Mouse (Mus musculus): ENCODE data around the gene Pdp2. TPM values are rescaled to one million over a fixed set of nuclear protein-coding genes. Genes with fewer than 3 reads are reported as not detected.

The Pdp2 gene
- polyA plus RNA-seq (2014; fragmentation: Nextera tagmentation; extraction: Ambion mirVana): 16.7 and 19.0 TPM in 2 replicates

DNA sequence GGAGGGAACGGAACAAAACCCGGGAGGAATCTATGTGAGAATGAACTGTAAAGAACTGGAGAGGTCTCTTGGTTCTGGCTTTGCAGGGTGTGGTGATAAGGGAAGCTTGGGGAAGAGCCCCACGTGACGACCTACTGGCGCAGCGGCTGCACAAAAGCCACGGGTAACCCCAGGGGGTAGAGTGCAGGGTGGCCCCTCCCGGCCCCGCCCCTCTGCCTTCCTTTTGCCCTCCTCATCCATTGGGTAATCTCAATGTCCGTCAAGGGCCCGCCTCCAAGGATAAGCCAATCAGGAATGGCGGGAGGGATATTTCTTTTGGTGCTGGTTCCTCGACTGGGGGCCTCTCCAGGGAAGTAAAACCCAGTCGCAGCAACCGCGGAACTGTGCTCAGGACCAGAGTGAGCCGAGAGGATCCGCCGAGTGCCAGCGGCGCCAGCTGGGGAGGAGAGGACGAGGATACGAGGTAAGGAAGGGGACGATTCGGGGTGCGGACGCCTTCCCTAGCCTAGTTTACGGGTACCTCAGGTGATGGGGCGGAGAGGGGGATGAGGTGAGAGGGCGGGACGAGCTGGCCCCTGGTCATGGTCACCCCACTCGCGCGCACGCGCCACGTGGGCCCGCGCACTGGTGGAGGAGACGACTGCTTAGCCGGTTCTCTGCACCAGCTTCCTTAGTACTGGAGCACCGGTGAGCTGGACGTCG, at the start of gene Pdp2:
TSS of gene Pdp2 (plus strand) at position 319 of the 702 bp plus-strand sequence.
- no peak within 1 kb of the TSS for H3K27ac ChIP-seq (replicated peaks; ENCODE audit: low read depth, low read length)
- peaks cover 12% of the 10 kb centered on the region; the same call in 1 of the 2 replicates for H3K36me3 ChIP-seq (ENCODE audit: control insufficient read depth, insufficient read depth, low read length)
- peak within 1 kb of the TSS; percentile 51 for H3K4me3 ChIP-seq (ENCODE audit: low read depth, low read length)
- H3K9ac ChIP-seq (ENCODE audit: low read length): peak within 1 kb of the TSS; percentile 58
- H3K27me3 ChIP-seq (ENCODE audit: control insufficient read depth, insufficient read depth, low read length): no peaks in the 10 kb centered on the region
- peak; percentile 97 for ATAC-seq (ENCODE audit: insufficient number of reproducible peaks, low FRiP score, low TSS enrichment, low read depth)
- peaks cover 6% of the 10 kb centered on the region; the same call in 1 of the 2 replicates for H3K4me1 ChIP-seq (ENCODE audit: control insufficient read depth, insufficient read depth, low read length)
- H3K9me3 ChIP-seq (ENCODE audit: control insufficient read depth, low read length): no peaks in the 10 kb centered on the region
- under 1% methylated on average over 44 of the region's 44 CpGs for WGBS
- DNase-seq (ENCODE audit: low spot score): peak; percentile 91
- peak within 1 kb of the TSS; percentile 70 for H3K4me2 ChIP-seq (ENCODE audit: low read depth, severe bottlenecking)

DNA sequence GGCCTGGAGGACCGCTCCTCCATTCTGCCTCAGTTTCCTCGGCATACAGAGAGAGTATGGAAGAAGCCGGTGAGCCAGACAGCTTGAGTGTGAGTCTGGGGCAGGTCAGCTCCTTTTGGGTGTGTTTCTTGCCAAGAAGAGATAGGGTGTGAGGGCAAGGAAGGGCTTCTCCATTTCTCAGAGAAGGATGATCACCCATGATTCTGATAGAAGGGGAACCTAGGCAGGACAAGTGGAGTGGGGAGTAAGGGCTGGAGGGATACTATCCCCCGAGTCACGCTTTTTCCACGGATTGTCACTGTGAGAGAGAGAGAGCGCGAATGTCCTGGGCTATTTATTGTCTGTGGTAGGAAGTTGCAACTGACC, 49.8 kb upstream of the Pdp2 start:
- no peak for DNase-seq (ENCODE audit: low spot score)
- Histone ChIP-seq H3K36me3 (ENCODE audit: control insufficient read depth, insufficient read depth, low read length) (no peaks in the 10 kb centered on the region), H3K27me3 (ENCODE audit: control insufficient read depth, insufficient read depth, low read length) (peaks cover 59% of the 10 kb centered on the region), H3K4me1 (ENCODE audit: control insufficient read depth, insufficient read depth, low read length) (no peaks in the 10 kb centered on the region), H3K27ac (replicated peaks; ENCODE audit: low read depth, low read length) (no peak overlapping the region), H3K9me3 (ENCODE audit: control insufficient read depth, low read length) (no peaks in the 10 kb centered on the region), H3K4me3 (ENCODE audit: low read depth, low read length) (peak overlapping the region; percentile 38), H3K4me2 (ENCODE audit: low read depth, severe bottlenecking) (peak overlapping the region; percentile 80; the same call in 1 of the 2 replicates), H3K9ac (ENCODE audit: low read length) (no peak overlapping the region)
- 19% methylated on average over 8 of the region's 8 CpGs for WGBS
- ATAC-seq (ENCODE audit: insufficient number of reproducible peaks, low FRiP score, low TSS enrichment, low read depth): no peak

DNA sequence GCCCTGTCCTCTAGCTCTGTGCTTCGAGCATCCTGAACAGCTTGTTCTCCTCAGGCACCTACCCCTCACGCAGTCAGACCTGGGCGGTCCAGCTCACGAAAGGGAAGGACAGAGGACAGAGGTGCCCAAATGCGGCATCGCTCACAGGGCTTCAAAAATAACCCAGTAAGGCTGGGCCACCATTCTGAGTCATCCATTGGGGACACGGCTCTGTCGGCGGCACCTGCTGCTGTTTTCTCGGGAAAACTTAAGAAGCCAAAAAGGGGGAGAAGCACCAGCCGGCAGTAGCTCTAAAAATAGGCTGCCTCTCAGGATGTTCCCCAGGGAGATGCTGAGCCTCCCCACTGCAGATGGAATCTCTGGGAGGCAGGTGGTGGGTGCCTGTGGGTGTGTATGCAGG, 49.1 kb upstream of the Pdp2 start:
- H3K9ac ChIP-seq (ENCODE audit: low read length): no peak overlapping the region
- no peaks in the 10 kb centered on the region for H3K4me1 ChIP-seq (ENCODE audit: control insufficient read depth, insufficient read depth, low read length)
- DNase-seq (ENCODE audit: low spot score) (no peak), ATAC-seq (ENCODE audit: insufficient number of reproducible peaks, low FRiP score, low TSS enrichment, low read depth) (no peak)
- H3K4me2 ChIP-seq (ENCODE audit: low read depth, severe bottlenecking): no peak overlapping the region
- no peak overlapping the region for H3K4me3 ChIP-seq (ENCODE audit: low read depth, low read length)
- WGBS: 18% methylated on average over 11 of the region's 11 CpGs
- no peak overlapping the region for H3K27ac ChIP-seq (replicated peaks; ENCODE audit: low read depth, low read length)
- no peaks in the 10 kb centered on the region for H3K9me3 ChIP-seq (ENCODE audit: control insufficient read depth, low read length)
- peaks cover 59% of the 10 kb centered on the region for H3K27me3 ChIP-seq (ENCODE audit: control insufficient read depth, insufficient read depth, low read length)
- H3K36me3 ChIP-seq (ENCODE audit: control insufficient read depth, insufficient read depth, low read length): no peaks in the 10 kb centered on the region

DNA sequence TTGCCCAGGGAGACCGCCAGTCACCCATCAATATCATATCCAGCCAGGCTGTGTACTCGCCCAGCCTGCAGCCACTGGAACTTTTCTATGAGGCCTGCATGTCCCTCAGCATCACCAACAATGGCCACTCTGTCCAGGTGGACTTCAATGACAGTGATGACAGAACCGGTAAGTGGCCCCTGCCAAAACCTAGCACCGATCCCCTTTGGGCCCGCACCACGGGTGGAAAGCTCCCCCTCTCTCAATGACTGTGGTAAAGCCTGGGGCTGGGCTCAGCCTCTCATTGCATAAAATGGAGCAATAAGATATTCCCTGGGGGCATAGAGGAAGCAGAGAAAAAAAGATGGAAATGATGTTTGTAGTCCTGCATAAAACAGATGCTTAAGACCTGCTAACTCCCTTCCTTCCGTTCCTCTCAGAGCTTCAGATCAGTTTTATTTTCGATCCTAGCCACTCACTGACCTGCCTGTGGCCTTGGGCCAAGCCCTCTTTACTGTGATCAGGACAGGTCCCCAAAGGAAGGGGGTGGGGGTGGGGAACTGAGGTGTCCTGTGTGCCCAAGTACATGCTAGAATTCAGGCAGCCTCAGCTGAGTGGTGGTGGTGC, 47.7 kb upstream of the Pdp2 start:
- no peak overlapping the region for H3K4me3 ChIP-seq (ENCODE audit: low read depth, low read length)
- 82% methylated on average over 8 of the region's 8 CpGs for WGBS
- ATAC-seq (ENCODE audit: insufficient number of reproducible peaks, low FRiP score, low TSS enrichment, low read depth) (no peak), DNase-seq (ENCODE audit: low spot score) (no peak)
- no peak overlapping the region for H3K27ac ChIP-seq (replicated peaks; ENCODE audit: low read depth, low read length)
- H3K27me3 ChIP-seq (ENCODE audit: control insufficient read depth, insufficient read depth, low read length): peaks cover 54% of the 10 kb centered on the region
- no peaks in the 10 kb centered on the region for H3K9me3 ChIP-seq (ENCODE audit: control insufficient read depth, low read length)
- no peaks in the 10 kb centered on the region for H3K4me1 ChIP-seq (ENCODE audit: control insufficient read depth, insufficient read depth, low read length)
- H3K4me2 ChIP-seq (ENCODE audit: low read depth, severe bottlenecking): no peak overlapping the region
- no peak overlapping the region for H3K9ac ChIP-seq (ENCODE audit: low read length)
- no peaks in the 10 kb centered on the region for H3K36me3 ChIP-seq (ENCODE audit: control insufficient read depth, insufficient read depth, low read length)

DNA sequence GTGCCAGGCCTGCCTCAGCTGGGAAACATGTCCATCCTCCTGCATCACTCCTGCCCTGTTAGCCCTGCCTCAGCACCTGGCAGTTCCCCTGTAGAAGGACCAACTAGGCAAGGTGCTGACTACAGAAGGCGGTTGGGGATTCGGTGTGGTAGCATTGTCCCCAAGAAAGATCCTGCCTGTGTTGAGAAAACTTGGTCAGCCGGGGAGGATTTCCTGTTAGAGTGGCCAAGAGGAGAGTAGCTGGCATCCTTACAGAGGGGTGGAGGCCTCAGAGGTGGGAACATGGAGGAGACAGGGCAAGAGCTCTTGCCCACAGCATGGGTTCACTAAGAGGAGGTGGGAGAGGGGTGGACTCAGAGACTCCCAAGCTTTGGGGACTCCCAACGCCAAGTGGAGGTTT, 36.1 kb upstream of the Pdp2 start:
- no peaks in the 10 kb centered on the region for H3K9me3 ChIP-seq (ENCODE audit: control insufficient read depth, low read length)

DNA sequence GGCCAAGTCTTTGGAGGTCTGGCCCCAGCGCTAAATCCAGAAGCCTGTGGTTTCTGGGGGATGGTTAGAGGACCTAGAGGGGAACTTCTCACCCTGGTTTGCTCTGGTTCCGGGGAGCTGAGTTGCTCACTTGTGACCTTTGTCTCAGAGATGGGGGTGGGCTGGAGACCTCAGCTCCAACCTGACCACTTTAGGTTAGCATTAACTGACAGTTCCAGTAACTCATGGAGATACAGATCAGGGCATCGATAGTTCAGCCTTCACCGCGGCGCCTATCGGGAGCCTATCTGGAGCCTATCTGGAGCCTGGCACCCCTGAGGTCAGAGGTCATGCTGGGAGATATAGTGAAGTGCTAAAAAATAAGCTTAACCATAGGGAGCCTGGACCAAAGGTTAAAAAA, 34.0 kb upstream of the Pdp2 start:
- Histone ChIP-seq H3K27me3 (ENCODE audit: control insufficient read depth, insufficient read depth, low read length) (no peaks in the 10 kb centered on the region), H3K4me3 (ENCODE audit: low read depth, low read length) (no peak overlapping the region), H3K9me3 (ENCODE audit: control insufficient read depth, low read length) (no peaks in the 10 kb centered on the region), H3K9ac (ENCODE audit: low read length) (no peak overlapping the region), H3K36me3 (ENCODE audit: control insufficient read depth, insufficient read depth, low read length) (no peaks in the 10 kb centered on the region), H3K4me2 (ENCODE audit: low read depth, severe bottlenecking) (no peak overlapping the region), H3K27ac (replicated peaks; ENCODE audit: low read depth, low read length) (no peak overlapping the region), H3K4me1 (ENCODE audit: control insufficient read depth, insufficient read depth, low read length) (no peaks in the 10 kb centered on the region)
- ATAC-seq (ENCODE audit: insufficient number of reproducible peaks, low FRiP score, low TSS enrichment, low read depth): no peak
- 66% methylated on average over 7 of the region's 7 CpGs for WGBS
- DNase-seq (ENCODE audit: low spot score): no peak

More for the DNA sequence above, 36.1 kb upstream of the Pdp2 start:
- 90% methylated on average over 4 of the region's 4 CpGs for WGBS
- H3K27ac ChIP-seq (replicated peaks; ENCODE audit: low read depth, low read length): no peak overlapping the region
- H3K9ac ChIP-seq (ENCODE audit: low read length): no peak overlapping the region
- no peaks in the 10 kb centered on the region for H3K4me1 ChIP-seq (ENCODE audit: control insufficient read depth, insufficient read depth, low read length)
- DNase-seq (ENCODE audit: low spot score) (no peak), ATAC-seq (ENCODE audit: insufficient number of reproducible peaks, low FRiP score, low TSS enrichment, low read depth) (no peak)
- no peak overlapping the region for H3K4me2 ChIP-seq (ENCODE audit: low read depth, severe bottlenecking)
- no peak overlapping the region for H3K4me3 ChIP-seq (ENCODE audit: low read depth, low read length)
- no peaks in the 10 kb centered on the region for H3K36me3 ChIP-seq (ENCODE audit: control insufficient read depth, insufficient read depth, low read length)
- H3K27me3 ChIP-seq (ENCODE audit: control insufficient read depth, insufficient read depth, low read length): no peaks in the 10 kb centered on the region

DNA sequence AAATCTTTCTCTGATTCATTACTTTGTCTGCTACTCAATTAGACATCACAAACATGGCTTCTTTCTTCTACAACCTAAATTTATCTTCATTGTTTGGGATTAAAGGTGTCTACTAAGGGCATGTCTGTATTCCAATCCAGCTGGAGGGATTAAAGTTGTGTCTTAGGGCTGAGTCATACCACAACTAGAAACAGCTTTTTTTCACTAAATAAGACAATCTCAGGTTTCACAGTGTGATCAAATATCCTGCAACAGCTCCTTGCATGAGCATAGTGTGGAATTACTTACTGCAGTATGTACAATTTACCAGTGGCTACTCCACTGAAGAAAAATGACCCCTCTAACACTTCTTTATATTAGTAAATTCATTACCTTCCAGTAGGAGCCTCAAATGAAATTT, 30.5 kb upstream of the Pdp2 start:
- ATAC-seq (ENCODE audit: insufficient number of reproducible peaks, low FRiP score, low TSS enrichment, low read depth): no peak
- Histone ChIP-seq H3K36me3 (ENCODE audit: control insufficient read depth, insufficient read depth, low read length) (no peaks in the 10 kb centered on the region), H3K9me3 (ENCODE audit: control insufficient read depth, low read length) (no peaks in the 10 kb centered on the region), H3K27ac (replicated peaks; ENCODE audit: low read depth, low read length) (no peak overlapping the region), H3K27me3 (ENCODE audit: control insufficient read depth, insufficient read depth, low read length) (no peaks in the 10 kb centered on the region), H3K4me2 (ENCODE audit: low read depth, severe bottlenecking) (no peak overlapping the region), H3K4me1 (ENCODE audit: control insufficient read depth, insufficient read depth, low read length) (no peaks in the 10 kb centered on the region), H3K9ac (ENCODE audit: low read length) (no peak overlapping the region), H3K4me3 (ENCODE audit: low read depth, low read length) (no peak overlapping the region)
- DNase-seq (ENCODE audit: low spot score): no peak

DNA sequence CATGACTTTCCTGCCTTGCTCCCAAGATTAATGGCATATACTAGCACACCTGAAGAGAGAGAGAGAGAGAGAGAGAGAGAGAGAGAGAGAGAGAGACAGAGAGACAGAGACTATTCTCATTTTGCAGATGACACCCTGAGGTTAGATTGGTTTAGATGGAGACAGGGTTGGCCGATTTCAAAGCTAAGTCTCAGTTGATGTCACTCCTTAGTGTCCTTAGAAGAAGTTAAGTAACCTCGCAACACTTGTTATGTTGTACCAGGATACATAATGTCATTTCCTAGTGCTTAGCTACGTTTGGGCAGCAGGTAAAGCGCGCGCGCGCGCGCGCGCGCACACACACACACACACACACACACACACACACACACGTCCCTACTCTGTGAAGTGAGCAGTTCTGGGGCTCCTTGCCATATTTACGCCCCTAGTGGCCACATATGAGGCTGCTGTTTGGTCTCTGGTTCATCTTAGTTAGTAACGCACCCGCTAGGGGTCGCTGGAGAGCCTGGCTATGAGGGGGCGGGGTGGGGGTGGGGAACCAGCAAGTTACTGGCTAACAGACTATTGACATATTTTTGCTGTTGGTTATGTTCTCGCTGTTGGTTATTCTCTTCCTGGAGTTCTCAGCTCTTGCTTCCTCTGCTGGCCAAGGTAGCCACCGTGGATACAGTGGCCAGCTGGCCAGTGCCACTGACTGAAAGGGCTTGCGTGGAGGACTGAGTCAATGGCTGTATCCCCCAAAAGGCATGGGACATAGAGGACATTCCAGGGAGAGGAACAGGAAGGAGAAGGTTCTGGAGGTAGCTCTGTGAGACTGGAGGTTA, 26.4 kb upstream of the Pdp2 start:
- DNase-seq (ENCODE audit: low spot score): peak; percentile 89
- no peaks in the 10 kb centered on the region for H3K36me3 ChIP-seq (ENCODE audit: control insufficient read depth, insufficient read depth, low read length)
- ATAC-seq (ENCODE audit: insufficient number of reproducible peaks, low FRiP score, low TSS enrichment, low read depth): peak; percentile 67; the same call in 1 of the 2 replicates
- H3K27ac ChIP-seq (replicated peaks; ENCODE audit: low read depth, low read length): no peak overlapping the region
- H3K9ac ChIP-seq (ENCODE audit: low read length): no peak overlapping the region
- no peak overlapping the region for H3K4me3 ChIP-seq (ENCODE audit: low read depth, low read length)
- WGBS: 19% methylated on average over 22 of the region's 22 CpGs
- no peaks in the 10 kb centered on the region for H3K4me1 ChIP-seq (ENCODE audit: control insufficient read depth, insufficient read depth, low read length)
- no peaks in the 10 kb centered on the region for H3K27me3 ChIP-seq (ENCODE audit: control insufficient read depth, insufficient read depth, low read length)
- no peaks in the 10 kb centered on the region for H3K9me3 ChIP-seq (ENCODE audit: control insufficient read depth, low read length)
- H3K4me2 ChIP-seq (ENCODE audit: low read depth, severe bottlenecking): no peak overlapping the region
